Mouse (Mus musculus) lung, embryonic 15.5 days (tissue): ENCODE measurements around the gene Gm8909. TPM values are rescaled to one million over a fixed set of nuclear protein-coding genes. Genes with fewer than 3 reads are reported as not detected.
"Not testable (repeated sequence)": the region's sequence is repeated elsewhere in the genome, so short reads cannot be mapped to it uniquely, and the experiment has no call there.

ENCODE experiments used
- ATAC-seq: fragments of 200-750 bp; cut with Nextera tagmentation; 2 replicates; pipeline ENCODE4 v1.8.0; 2017; ENCODE audit warnings: moderate number of reproducible peaks, borderline replicate concordance; ENCODE audit not compliant: low FRiP score, low TSS enrichment; ENCODE audit errors: extremely low read depth
- H3K27ac ChIP-seq: fragments of 300-500 bp; sonication (generic); 2 replicates; pipeline ENCODE4 v1.5.1; 2015; ENCODE audit warnings: moderate library complexity, mild to moderate bottlenecking, inconsistent platforms
- H3K27me3 ChIP-seq: fragments of 300-500 bp; sonication (generic); 2 replicates; pipeline ENCODE4 v1.6.1; 2015; ENCODE audit warnings: inconsistent platforms
- H3K36me3 ChIP-seq: fragments of 300-500 bp; sonication (generic); 2 replicates; pipeline ENCODE4 v1.6.1; 2015; ENCODE audit warnings: inconsistent platforms
- H3K4me1 ChIP-seq: fragments of 300-500 bp; sonication (generic); 2 replicates; pipeline ENCODE4 v1.6.1; 2015; ENCODE audit warnings: inconsistent platforms
- H3K4me2 ChIP-seq: fragments of 300-500 bp; sonication (generic); 2 replicates; pipeline ENCODE4 v1.6.1; 2015; ENCODE audit warnings: inconsistent platforms, mild to moderate bottlenecking, moderate library complexity
- H3K4me3 ChIP-seq: fragments of 300-500 bp; sonication (generic); 2 replicates; pipeline ENCODE4 v1.5.1; 2015; ENCODE audit warnings: mild to moderate bottlenecking, inconsistent platforms
- H3K9ac ChIP-seq: fragments of 300-500 bp; sonication (generic); 2 replicates; pipeline ENCODE4 v1.6.1; 2015; ENCODE audit warnings: inconsistent platforms
- H3K9me3 ChIP-seq: fragments of 300-500 bp; sonication (generic); 2 replicates; pipeline ENCODE4 v1.6.1; 2016; ENCODE audit warnings: inconsistent platforms
- WGBS: fragments of 180-500 bp; shearing (Covaris S2); methylation state at CpG from one replicate; pipeline ENCODE4 v1.1.7; 2015; 5-methylcytosine and 5-hydroxymethylcytosine counted together
- polyA plus RNA-seq: library from polyadenylated mRNA; unstranded; fragments of >200 nt; fragmentation: Nextera tagmentation; extraction: Ambion mirVana; gene quantifications from 2 replicates; pipeline ENCODE4 v1.2.1, GENCODE M21; 2015

The Gm8909 gene
- polyA plus RNA-seq, 1 experiment from 2014 or later, result 35.2 TPM

- H3K27ac ChIP-seq, H3K4me1 ChIP-seq, H3K9ac ChIP-seq, H3K9me3 ChIP-seq, H3K36me3 ChIP-seq, ATAC-seq, H3K4me2 ChIP-seq, H3K27me3 ChIP-seq, H3K4me3 ChIP-seq: not testable (repeated sequence)
Observed at GRCm38 (mm10) chr17:36135421-36136231, 32.7 kb downstream of the Gm8909 start.

- Histone ChIP-seq H3K36me3 (no peaks in the 10 kb centered on the region), H3K9ac (no peak overlapping the region), H3K9me3 (no peaks in the 10 kb centered on the region), H3K4me2 (no peak overlapping the region), H3K4me3 (no peak overlapping the region), H3K27me3 (no peaks in the 10 kb centered on the region), H3K27ac (no peak overlapping the region), H3K4me1 (no peaks in the 10 kb centered on the region)
- ATAC-seq, result no peak
- WGBS, result 73% methylated on average over 5 of the region's 5 CpGs
Observed at GRCm38 (mm10) chr17:36131516-36132265, 36.6 kb downstream of the Gm8909 start.

GRCm38 (mm10) chr17:36128968-36129817 is 39.1 kb downstream of the Gm8909 start, which contains the start of gene Gm7030:
Gm7030 (minus strand) TSS chr17:36129425.
- not testable (repeated sequence) for H3K36me3 ChIP-seq
- H3K4me2 ChIP-seq, result peak within 1 kb of the TSS; percentile 38

GRCm38 (mm10) chr17:36128525-36128924 is 39.8 kb downstream of the Gm8909 start:
- not testable (repeated sequence) for H3K27me3 ChIP-seq, H3K4me3 ChIP-seq, H3K27ac ChIP-seq, H3K9ac ChIP-seq, ATAC-seq, H3K36me3 ChIP-seq, H3K4me1 ChIP-seq, H3K4me2 ChIP-seq, H3K9me3 ChIP-seq
- 58% methylated on average over 11 of the region's 13 CpGs for WGBS

More at GRCm38 (mm10) chr17:36128968-36129817, 39.1 kb downstream of the Gm8909 start, which contains the start of gene Gm7030:
- H3K9me3 ChIP-seq, H3K4me1 ChIP-seq, H3K27me3 ChIP-seq, H3K4me3 ChIP-seq, H3K27ac ChIP-seq, H3K9ac ChIP-seq: not testable (repeated sequence)
- ATAC-seq, result peak; percentile 66; the same call in 1 of the 2 replicates
- WGBS, result 23% methylated on average over 25 of the region's 28 CpGs

- 41% methylated on average over 3 of the region's 3 CpGs for WGBS
- not testable (repeated sequence) for H3K4me2 ChIP-seq, H3K27ac ChIP-seq, ATAC-seq, H3K4me1 ChIP-seq, H3K27me3 ChIP-seq, H3K4me3 ChIP-seq, H3K9me3 ChIP-seq, H3K9ac ChIP-seq, H3K36me3 ChIP-seq
Observed at GRCm38 (mm10) chr17:36124111-36124510, 44.2 kb downstream of the Gm8909 start.

GRCm38 (mm10) chr17:36121352-36122020 is 46.9 kb downstream of the Gm8909 start, which contains the start of gene Gm19684:
Gm19684 (plus strand) TSS chr17:36121678.
- not testable (repeated sequence) for H3K4me1 ChIP-seq, H3K9me3 ChIP-seq, H3K27me3 ChIP-seq, H3K9ac ChIP-seq, H3K36me3 ChIP-seq
- H3K4me2 ChIP-seq, result peak within 1 kb of the TSS; percentile 44
- peak within 1 kb of the TSS; percentile 44; the same call in 1 of the 2 replicates for H3K27ac ChIP-seq
- peak within 1 kb of the TSS; percentile 15 for H3K4me3 ChIP-seq
- 3% methylated on average over 8 of the region's 8 CpGs for WGBS
- ATAC-seq, result peak; percentile 80

GRCm38 (mm10) chr17:36120839-36121238 is 47.5 kb downstream of the Gm8909 start:
- H3K9ac ChIP-seq, H3K27ac ChIP-seq, H3K27me3 ChIP-seq, H3K36me3 ChIP-seq, H3K9me3 ChIP-seq, H3K4me1 ChIP-seq: not testable (repeated sequence)
- peak; percentile 53; the same call in 1 of the 2 replicates for ATAC-seq
- H3K4me2 ChIP-seq, result peak overlapping the region; percentile 44
- peak overlapping the region; percentile 15; the same call in 1 of the 2 replicates for H3K4me3 ChIP-seq
- WGBS, result 20% methylated on average over 18 of the region's 18 CpGs

GRCm38 (mm10) chr17:36116545-36116944 is 51.8 kb downstream of the Gm8909 start:
- not testable (repeated sequence) for H3K36me3 ChIP-seq, H3K4me3 ChIP-seq, H3K27me3 ChIP-seq, H3K9me3 ChIP-seq, H3K4me1 ChIP-seq, H3K4me2 ChIP-seq, ATAC-seq, H3K27ac ChIP-seq, H3K9ac ChIP-seq
- WGBS, result 28% methylated on average over 3 of the region's 3 CpGs

Other genes starting within 250 kb of the Gm8909 start
- 71.6 and 87.8 TPM in 2 replicates for gene Abcf1, start 198.8 kb downstream of the Gm8909 start, polyA plus RNA-seq
- 49.4 and 50.3 TPM in 2 replicates for gene Gnl1, start 188.7 kb downstream of the Gm8909 start, polyA plus RNA-seq
- 29.3 and 32.4 TPM in 2 replicates for gene Prr3, start 188.3 kb downstream of the Gm8909 start, polyA plus RNA-seq
- 2.2 and 3.2 TPM in 2 replicates for gene H2-T24, start 148.0 kb downstream of the Gm8909 start, polyA plus RNA-seq
- 6.1 and 8.4 TPM in 2 replicates for gene H2-T23, start 135.7 kb downstream of the Gm8909 start, polyA plus RNA-seq
- 16.1 and 18.4 TPM in 2 replicates for gene H2-T22, start 125.8 kb downstream of the Gm8909 start, polyA plus RNA-seq
- gene Gm6034, start 125.6 kb downstream of the Gm8909 start, polyA plus RNA-seq, result not detected in 2 replicates
- gene Gm11127, start 110.2 kb downstream of the Gm8909 start, polyA plus RNA-seq, result not detected in 2 replicates
- gene Gm19684, start 46.9 kb downstream of the Gm8909 start, polyA plus RNA-seq, result not detected in 2 replicates
- gene Gm7030, start 39.1 kb downstream of the Gm8909 start, polyA plus RNA-seq, result 0.19 TPM in 1 of 2 replicates, not detected in the other
- gene H2-T3, start 21.8 kb upstream of the Gm8909 start, polyA plus RNA-seq, result 0.59 and 0.71 TPM in 2 replicates
- 177 and 178 TPM in 2 replicates for gene Rpp21, start 89.5 kb upstream of the Gm8909 start, polyA plus RNA-seq
- gene Trim39, start 103.7 kb upstream of the Gm8909 start, polyA plus RNA-seq, result 15.1 and 15.8 TPM in 2 replicates
- 0.17 and 0.19 TPM in 2 replicates for gene H2-M10.2, start 118.0 kb upstream of the Gm8909 start, polyA plus RNA-seq
- not detected in 2 replicates for gene H2-M10.1, start 157.6 kb upstream of the Gm8909 start, polyA plus RNA-seq
- gene H2-M10.3, start 199.9 kb upstream of the Gm8909 start, polyA plus RNA-seq, result not detected in 2 replicates